Mouse (Mus musculus) ES-E14 (cell line): ENCODE measurements around the gene Dand5.

Source experiments
- CHD2 ChIP-seq: IDR thresholded peaks from 2 replicates; pipeline ENCODE4 v1.6.1; 2014; ENCODE audit warnings: mild to moderate bottlenecking, low read depth, low read length, inconsistent platforms
- HCFC1 ChIP-seq: IDR thresholded peaks from 2 replicates; pipeline ENCODE4 v1.6.1; 2012; ENCODE audit warnings: low read length, inconsistent platforms, borderline replicate concordance; ENCODE audit not compliant: insufficient read depth
- ZC3H11A ChIP-seq: IDR thresholded peaks from 2 replicates; pipeline ENCODE4 v1.6.1; 2012; ENCODE audit warnings: low read depth, mild to moderate bottlenecking, inconsistent platforms, low read length, borderline replicate concordance
- ZNF384 ChIP-seq: IDR thresholded peaks from 2 replicates; pipeline ENCODE4 v1.6.1; 2012; ENCODE audit warnings: low read depth, low read length, inconsistent platforms

- TF ChIP-seq CHD2 = no peak
- TF ChIP-seq ZC3H11A = no peak
- TF ChIP-seq ZNF384 = no peak
- no peak for TF ChIP-seq HCFC1
Measured at GRCm38 (mm10) chr8:84770100-84770953, 52.3 kb downstream of the Dand5 start.
